In genomic region chr3:131523749-131524148, GRCm38 (mm10) we compare ENCODE assay signal across 12 mouse cellular contexts.
"Had no signal": no experiment of that assay in that cellular context is flagged by ENCODE, and none has a peak within 500 bp of the region (broad histone marks: within the 10 kb centered on the region; RNA-seq: fewer than 3 reads in every experiment).

No protein-coding gene starts in this region.

- H3K36me3 ChIP-seq: limb, embryonic 15.5 days; liver, embryonic 12.5 days; midbrain, embryonic 10.5 days; neural tube, embryonic 12.5 days had no signal

- ATAC-seq: liver, embryonic 12.5 days had no signal

- H3K27ac ChIP-seq: kidney, postnatal 0 days; limb, embryonic 15.5 days; liver, embryonic 12.5 days; midbrain, embryonic 10.5 days; neural tube, embryonic 12.5 days had no signal

- H3K27me3 ChIP-seq: limb, embryonic 15.5 days; liver, embryonic 12.5 days; neural tube, embryonic 12.5 days had no signal

- H3K9me3 ChIP-seq: limb, embryonic 15.5 days; liver, embryonic 12.5 days; midbrain, embryonic 10.5 days; neural tube, embryonic 12.5 days had no signal

- H3K9ac ChIP-seq: limb, embryonic 15.5 days; liver, embryonic 12.5 days; neural tube, embryonic 12.5 days had no signal

- DNase-seq: kidney, adult 8-10 months; kidney, postnatal 36 days; layer of hippocampus, adult 9-11 months; layer of hippocampus, postnatal 36 days; lung, postnatal 36 days; midbrain, embryonic 14.5 days; thymus, postnatal 36 days had no signal

- H3K4me2 ChIP-seq: limb, embryonic 15.5 days; liver, embryonic 12.5 days; neural tube, embryonic 12.5 days had no signal

- H3K4me1 ChIP-seq: limb, embryonic 15.5 days; liver, embryonic 12.5 days; midbrain, embryonic 10.5 days; neural tube, embryonic 12.5 days had no signal

- H3K4me3 ChIP-seq: limb, embryonic 15.5 days; liver, embryonic 12.5 days; midbrain, embryonic 10.5 days; neural tube, embryonic 12.5 days had no signal
